Mouse (Mus musculus): ENCODE measurements at regions not wholly inside any gene's neighbourhood (a gene's known extent, or its start where the extent isn't known, plus 50 kb on each side); places are given as distances from the start of the nearest gene placed in this dataset.

DNA sequence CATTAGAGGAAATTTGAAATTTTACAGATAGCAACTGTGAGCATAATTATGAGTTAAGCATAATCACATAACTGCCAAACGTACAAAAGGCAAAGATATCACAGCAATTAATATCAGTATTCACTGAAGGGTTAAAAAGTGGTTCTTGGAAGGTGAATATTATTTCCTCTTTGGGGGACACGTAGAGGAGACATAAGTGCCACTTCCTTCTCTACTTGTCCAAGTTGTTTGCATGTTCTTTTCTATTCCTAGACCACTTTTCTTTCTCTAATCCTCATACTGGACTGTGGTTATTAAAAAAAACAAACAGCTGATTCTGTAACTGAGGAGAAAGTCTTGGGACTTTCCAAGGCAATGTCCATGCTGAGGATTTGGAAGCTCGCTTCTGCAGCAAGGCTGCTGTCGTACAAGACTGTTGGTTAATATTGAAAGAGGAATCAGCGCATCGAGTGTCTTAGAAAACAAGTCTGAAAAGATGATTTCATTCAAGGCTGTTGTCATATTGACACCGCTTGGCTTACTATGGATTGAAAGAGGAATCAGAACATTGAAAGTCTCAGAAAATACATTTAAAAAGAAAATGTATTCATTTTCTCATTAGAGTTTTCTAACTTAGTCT lies 61.7 kb upstream of the Tent5a start:
- intact Hi-C loops (cut with DNase I), result no loop called here

DNA sequence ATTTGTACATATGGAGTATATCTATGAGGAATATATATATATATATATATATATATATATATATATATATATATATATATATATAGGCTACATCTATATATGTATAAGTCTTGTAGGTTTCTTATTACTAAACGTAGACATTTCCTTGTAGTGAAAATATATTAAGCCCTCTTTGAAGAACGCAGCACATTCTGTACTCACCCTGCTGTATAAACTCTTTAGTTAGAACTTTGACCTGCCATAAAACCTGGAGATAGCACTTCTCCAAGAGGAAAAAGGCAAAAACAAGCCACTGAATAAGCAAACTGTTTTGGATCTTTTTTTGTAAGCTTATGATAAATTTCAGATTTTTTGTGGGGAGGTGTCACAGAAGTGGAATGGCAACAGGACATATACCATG lies 55.3 kb upstream of the Tent5a start:
- no peak for DNase-seq
- intact Hi-C loops (cut with DNase I), result no loop called here

More for the DNA sequence above, 61.7 kb upstream of the Tent5a start:
- no peak for DNase-seq

DNA sequence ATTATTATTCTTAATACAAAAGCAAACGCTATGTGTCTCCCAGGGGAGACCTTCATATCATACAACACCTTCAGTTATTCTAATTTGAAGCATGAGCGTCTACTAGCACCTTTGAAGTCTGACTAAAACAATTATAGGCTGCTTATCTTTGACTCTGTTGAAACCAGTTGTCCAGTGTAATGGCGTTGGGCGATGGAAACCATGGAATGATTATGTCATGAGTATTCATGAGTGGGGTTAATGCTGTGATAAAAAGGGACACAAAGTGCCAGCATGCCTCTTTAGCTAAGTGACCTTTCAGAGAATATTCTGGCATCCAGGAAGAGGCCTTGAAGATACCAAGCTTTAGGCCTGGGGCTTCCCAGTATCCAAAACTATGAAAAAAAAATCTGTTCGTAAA lies 53.6 kb upstream of the Tent5a start:
- intact Hi-C loops (cut with DNase I), result no loop called here
- DNase-seq, result peak in 1 of 2 experiments; percentile 22

DNA sequence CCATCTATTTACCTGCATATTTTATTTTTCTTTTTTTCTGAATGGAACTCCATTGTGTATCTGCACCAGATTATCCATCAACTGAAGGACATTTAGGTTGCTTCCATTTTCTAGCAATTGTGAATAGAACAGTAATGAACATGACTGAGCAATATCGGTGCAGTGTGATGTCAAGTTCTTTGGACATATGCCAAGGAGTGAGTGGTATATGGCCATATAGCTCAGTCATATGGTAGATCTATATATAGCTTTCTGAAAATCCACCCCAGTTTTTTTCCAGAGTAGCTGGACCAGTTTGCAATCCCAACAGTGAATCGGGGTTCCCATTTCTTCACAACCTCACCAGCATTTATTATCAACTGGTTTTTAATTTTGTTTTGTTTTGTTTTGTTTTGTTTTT lies 52.0 kb upstream of the Tent5a start:
- intact Hi-C loops (cut with DNase I), result no loop called here

More for the DNA sequence above, 52.0 kb upstream of the Tent5a start:
- no peak for DNase-seq
